Mouse (Mus musculus): ENCODE measurements at regions not wholly inside any gene's neighbourhood (a gene's known extent, or its start where the extent isn't known, plus 50 kb on each side); places are given as distances from the start of the nearest gene placed in this dataset.

DNA sequence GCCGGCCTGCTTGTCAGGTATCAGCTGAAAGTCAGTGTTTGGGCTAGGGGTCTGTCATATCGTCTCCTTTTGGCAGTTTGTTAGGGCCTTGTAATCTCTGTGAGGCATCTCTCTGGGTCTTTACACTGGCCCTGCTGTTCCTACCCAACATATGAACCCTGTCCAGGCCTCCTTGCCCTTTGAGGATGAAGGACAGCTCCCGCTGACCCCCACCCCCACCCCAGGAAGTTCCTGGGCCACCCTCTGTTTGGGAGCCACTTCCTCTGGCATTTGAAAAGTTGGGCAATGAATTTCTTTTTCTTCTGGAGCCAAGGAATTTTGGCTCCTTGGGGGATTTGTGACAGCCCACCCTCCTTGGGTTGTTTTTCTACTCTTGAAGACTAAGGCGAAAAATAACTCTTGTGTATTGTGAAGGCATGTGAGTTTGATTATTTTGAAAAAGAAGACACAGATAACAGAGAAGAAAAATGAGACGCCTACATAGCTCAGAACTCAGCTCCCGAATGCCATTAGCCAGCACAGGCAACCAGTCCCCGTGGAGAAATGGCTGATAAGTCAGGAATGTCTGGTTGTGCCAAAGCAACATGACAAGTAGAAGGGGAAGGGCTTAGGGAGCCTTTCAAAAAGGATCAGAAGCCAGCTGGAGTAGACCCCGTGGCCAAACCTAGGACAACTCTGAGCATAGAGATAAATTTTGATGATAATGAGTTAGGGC is 249.5 kb downstream of the Gm49356 start:
- no peaks in the 10 kb centered on the region for H3K27me3 ChIP-seq (replicated peaks)
- H3K4me3 ChIP-seq = no peak overlapping the region
- no peak overlapping the region for H3K4me2 ChIP-seq (replicated peaks)
- no peak overlapping the region for H3K9ac ChIP-seq
- WGBS = 69% methylated on average over 8 of the region's 8 CpGs
- no peaks in the 10 kb centered on the region for H3K4me1 ChIP-seq
- no peak overlapping the region for H3K27ac ChIP-seq
- no peak for ATAC-seq (ENCODE audit: low FRiP score, low read depth)
- no peaks in the 10 kb centered on the region for H3K36me3 ChIP-seq
- H3K9me3 ChIP-seq = 0 out of 2 replicates have a peak, but pooled peaks cover 7% of the 10 kb centered on the region

DNA sequence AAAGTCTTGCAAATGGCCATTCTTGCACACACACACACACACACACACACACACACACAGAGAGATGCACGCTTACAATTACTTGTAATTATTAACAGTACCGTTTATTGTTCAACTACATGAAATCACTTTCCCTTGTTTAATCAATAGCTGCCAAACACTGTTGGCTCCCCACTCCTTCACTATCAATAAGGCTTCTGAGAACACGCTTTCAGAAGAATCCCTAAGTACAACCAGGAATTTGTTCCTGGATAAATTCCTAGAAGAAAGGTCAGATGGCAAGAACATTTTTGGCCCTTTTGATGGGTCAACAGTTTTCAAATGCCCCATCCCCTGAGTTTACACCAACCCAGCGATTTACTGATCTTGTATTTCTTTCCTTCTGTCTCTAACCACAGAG is 252.5 kb downstream of the Gm49356 start:
- WGBS = 90% methylated on average over 4 of the region's 4 CpGs
- no peaks in the 10 kb centered on the region for H3K36me3 ChIP-seq
- no peaks in the 10 kb centered on the region for H3K9me3 ChIP-seq
- no peak overlapping the region for H3K4me2 ChIP-seq (replicated peaks)
- no peak overlapping the region for H3K27ac ChIP-seq
- H3K27me3 ChIP-seq (replicated peaks) = no peaks in the 10 kb centered on the region
- no peak overlapping the region for H3K9ac ChIP-seq
- no peak overlapping the region for H3K4me3 ChIP-seq
- H3K4me1 ChIP-seq = 0 out of 2 replicates have a peak, but pooled peaks cover 2% of the 10 kb centered on the region
- ATAC-seq (ENCODE audit: low FRiP score, low read depth) = no peak

DNA sequence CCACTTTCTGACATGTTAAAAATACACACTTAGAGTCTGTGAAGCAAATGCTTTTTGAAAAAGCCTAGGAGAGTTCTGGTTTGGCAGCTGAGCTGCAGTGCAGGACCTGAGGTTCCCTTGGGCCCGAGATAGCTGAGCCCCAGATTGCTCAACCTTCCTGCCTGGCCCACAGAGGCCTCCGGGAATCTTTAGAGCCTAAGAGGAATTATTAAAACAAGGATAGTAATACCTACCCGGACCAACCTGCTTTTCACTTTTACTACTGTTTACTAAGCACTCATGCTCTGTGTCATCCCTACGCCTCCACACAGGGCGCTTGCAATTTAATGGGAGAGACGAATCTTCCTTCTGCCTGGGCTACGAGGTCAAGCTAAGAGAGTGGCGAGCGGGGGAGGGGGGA is 253.4 kb downstream of the Gm49356 start:
- Histone ChIP-seq H3K4me3 (no peak overlapping the region), H3K27me3 (replicated peaks) (no peaks in the 10 kb centered on the region), H3K9ac (no peak overlapping the region), H3K4me2 (replicated peaks) (no peak overlapping the region), H3K9me3 (no peaks in the 10 kb centered on the region), H3K36me3 (no peaks in the 10 kb centered on the region), H3K27ac (no peak overlapping the region), H3K4me1 (0 out of 2 replicates have a peak, but pooled peaks cover 7% of the 10 kb centered on the region)
- WGBS = 79% methylated on average over 9 of the region's 9 CpGs
- ATAC-seq (ENCODE audit: low FRiP score, low read depth) = no peak

DNA sequence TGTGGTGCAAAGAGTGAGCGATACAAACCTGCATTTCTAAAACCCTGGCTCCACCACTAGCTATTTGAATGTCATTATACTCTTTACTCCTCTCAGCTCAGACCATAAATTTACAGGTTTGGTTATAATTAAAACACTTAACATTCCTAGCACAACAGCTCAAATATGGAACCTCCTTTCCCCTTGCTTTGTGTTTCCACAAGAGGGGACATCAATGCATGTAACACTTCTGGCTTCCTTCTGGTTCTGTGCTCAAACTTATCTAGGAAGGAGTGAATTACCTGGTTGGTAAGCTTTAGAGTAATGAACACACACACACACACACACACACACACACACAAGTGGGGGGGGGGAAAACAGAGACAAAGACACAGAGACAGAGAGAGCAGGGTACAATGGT is 254.8 kb downstream of the Gm49356 start:
- Histone ChIP-seq H3K4me3 (no peak overlapping the region), H3K4me1 (0 out of 2 replicates have a peak, but pooled peaks cover 7% of the 10 kb centered on the region), H3K9me3 (no peaks in the 10 kb centered on the region), H3K27ac (no peak overlapping the region), H3K9ac (no peak overlapping the region), H3K36me3 (no peaks in the 10 kb centered on the region), H3K27me3 (replicated peaks) (no peaks in the 10 kb centered on the region), H3K4me2 (replicated peaks) (no peak overlapping the region)
- no peak for ATAC-seq (ENCODE audit: low FRiP score, low read depth)
- WGBS = 94% methylated on average over 1 of the region's 1 CpGs

DNA sequence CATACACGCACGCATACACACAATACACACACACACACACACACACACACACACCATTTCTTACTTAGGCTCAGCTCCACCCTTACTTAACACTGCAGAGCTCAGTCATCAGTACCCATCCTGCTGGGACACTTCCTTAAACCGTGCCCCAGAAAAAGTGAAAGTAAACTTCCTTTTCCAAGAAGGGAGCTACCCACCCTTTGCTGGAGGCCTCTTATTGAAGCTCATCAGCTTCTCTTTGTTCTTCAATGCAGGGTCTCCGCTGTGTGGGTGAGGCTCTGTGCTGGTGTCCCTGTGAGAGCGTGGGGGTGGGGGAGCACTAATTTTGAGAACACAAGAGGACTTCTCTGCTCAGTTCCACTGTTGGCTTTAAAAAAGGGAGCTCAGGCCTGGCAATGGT is 256.6 kb downstream of the Gm49356 start:
- Histone ChIP-seq H3K4me3 (no peak overlapping the region), H3K27ac (no peak overlapping the region), H3K27me3 (replicated peaks) (no peaks in the 10 kb centered on the region), H3K4me2 (replicated peaks) (no peak overlapping the region), H3K9ac (no peak overlapping the region), H3K9me3 (no peaks in the 10 kb centered on the region), H3K4me1 (0 out of 2 replicates have a peak, but pooled peaks cover 7% of the 10 kb centered on the region), H3K36me3 (no peaks in the 10 kb centered on the region)
- WGBS = 69% methylated on average over 5 of the region's 5 CpGs
- ATAC-seq (ENCODE audit: low FRiP score, low read depth) = no peak

DNA sequence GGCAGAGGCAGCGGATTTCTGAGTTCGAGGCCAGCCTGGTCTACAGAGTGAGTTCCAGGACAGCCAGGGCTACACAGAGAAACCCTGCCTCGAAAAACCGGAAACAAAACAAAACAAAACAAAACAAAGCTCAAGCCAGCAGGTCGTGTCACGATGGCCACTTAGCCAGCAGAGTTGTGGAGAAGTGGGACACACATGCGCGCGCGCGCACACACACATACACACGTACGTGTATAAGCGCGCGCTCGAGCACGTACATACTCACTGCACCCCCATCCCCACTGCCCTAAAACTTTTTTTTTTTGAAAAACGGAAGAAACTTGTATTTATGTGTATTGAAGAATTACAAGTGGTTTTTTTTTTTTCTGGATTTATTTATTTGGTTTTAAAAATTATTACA is 257.0 kb downstream of the Gm49356 start:
- Histone ChIP-seq H3K36me3 (no peaks in the 10 kb centered on the region), H3K4me3 (no peak overlapping the region), H3K4me1 (0 out of 2 replicates have a peak, but pooled peaks cover 7% of the 10 kb centered on the region), H3K4me2 (replicated peaks) (no peak overlapping the region), H3K27ac (no peak overlapping the region), H3K9ac (no peak overlapping the region), H3K9me3 (no peaks in the 10 kb centered on the region), H3K27me3 (replicated peaks) (no peaks in the 10 kb centered on the region)
- ATAC-seq (ENCODE audit: low FRiP score, low read depth) = no peak
- WGBS = 85% methylated on average over 19 of the region's 19 CpGs

DNA sequence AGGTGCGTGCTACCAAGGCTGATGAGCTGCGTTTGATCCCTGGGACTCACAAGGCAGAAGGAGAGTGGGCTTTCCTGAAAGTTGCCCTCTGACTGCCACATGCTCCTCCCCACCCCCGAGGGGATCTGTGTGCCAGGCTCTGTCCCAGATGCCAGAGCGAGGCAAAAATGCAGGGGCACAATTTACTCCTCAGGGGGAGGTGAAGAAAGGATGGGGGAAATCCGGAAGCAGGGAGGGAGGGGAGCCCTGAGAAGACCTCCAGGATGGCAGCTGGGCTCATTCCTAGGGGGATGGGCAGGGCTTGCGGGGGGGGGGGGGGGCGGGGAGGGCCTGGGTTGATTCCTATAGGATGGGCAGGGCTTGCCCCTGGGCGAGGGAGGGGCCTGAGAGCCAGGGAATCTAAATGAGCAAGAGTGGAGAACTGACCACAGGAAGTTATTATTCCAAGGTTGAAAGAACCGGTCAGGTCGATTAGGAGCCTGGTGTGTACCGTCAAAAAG is 257.5 kb downstream of the Gm49356 start:
- Histone ChIP-seq H3K4me2 (replicated peaks) (no peak overlapping the region), H3K27me3 (replicated peaks) (no peaks in the 10 kb centered on the region), H3K27ac (no peak overlapping the region), H3K4me3 (no peak overlapping the region), H3K4me1 (0 out of 2 replicates have a peak, but pooled peaks cover 7% of the 10 kb centered on the region), H3K9me3 (no peaks in the 10 kb centered on the region), H3K36me3 (no peaks in the 10 kb centered on the region), H3K9ac (no peak overlapping the region)
- ATAC-seq (ENCODE audit: low FRiP score, low read depth) = no peak
- WGBS = 27% methylated on average over 9 of the region's 11 CpGs

DNA sequence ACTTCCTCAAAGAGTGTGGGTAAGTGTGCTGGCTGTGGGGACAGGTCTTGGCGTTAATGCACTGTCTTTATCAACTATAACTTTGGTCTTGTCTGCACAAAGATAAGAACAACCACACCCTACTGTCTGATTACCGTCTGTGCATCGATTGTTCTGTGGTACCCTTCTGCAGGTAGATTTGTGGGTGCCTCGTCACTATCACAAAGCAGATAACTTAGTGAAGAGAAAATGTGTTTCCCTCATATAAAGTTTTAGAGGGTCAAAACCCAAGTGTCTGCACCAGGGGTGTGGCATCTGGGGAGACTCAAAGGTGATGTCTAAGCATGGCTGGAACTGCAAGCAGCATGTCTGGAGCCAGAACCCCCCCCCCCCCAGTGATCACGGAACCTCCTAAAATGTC is 259.4 kb downstream of the Gm49356 start:
- H3K27ac ChIP-seq = no peak overlapping the region
- no peak overlapping the region for H3K4me3 ChIP-seq
- H3K36me3 ChIP-seq = no peaks in the 10 kb centered on the region
- H3K27me3 ChIP-seq (replicated peaks) = no peaks in the 10 kb centered on the region
- ATAC-seq (ENCODE audit: low FRiP score, low read depth) = no peak
- H3K9me3 ChIP-seq = no peaks in the 10 kb centered on the region
- 0 out of 2 replicates have a peak, but pooled peaks cover 7% of the 10 kb centered on the region for H3K4me1 ChIP-seq
- H3K9ac ChIP-seq = no peak overlapping the region
- H3K4me2 ChIP-seq (replicated peaks) = no peak overlapping the region
- 96% methylated on average over 5 of the region's 5 CpGs for WGBS

DNA sequence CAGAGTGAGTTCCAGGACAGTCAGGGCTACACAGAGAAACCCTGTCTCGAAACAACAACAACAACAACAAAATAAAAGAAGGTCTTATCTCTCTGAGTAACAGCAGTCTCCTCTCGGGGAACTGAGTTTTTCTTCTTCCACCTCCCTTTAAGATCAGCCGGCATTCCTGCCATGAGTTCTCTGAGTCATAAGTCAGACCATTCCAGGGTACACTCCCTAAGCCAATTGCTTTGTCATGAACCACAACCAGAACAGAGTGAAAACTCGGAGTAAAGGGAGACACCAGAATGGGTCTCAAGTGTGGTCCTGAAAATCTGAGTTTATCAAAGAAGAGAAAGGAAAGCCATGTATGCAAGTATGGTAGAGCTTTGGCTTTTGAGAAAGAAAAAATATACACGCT is 262.4 kb downstream of the Gm49356 start:
- no peak overlapping the region for H3K27ac ChIP-seq
- H3K9ac ChIP-seq = no peak overlapping the region
- WGBS = 93% methylated on average over 5 of the region's 5 CpGs
- ATAC-seq (ENCODE audit: low FRiP score, low read depth) = no peak
- no peak overlapping the region for H3K4me3 ChIP-seq
- H3K4me1 ChIP-seq = peaks cover 15% of the 10 kb centered on the region; the same call in 1 of the 2 replicates
- no peak overlapping the region for H3K4me2 ChIP-seq (replicated peaks)
- H3K27me3 ChIP-seq (replicated peaks) = no peaks in the 10 kb centered on the region
- H3K9me3 ChIP-seq = no peaks in the 10 kb centered on the region
- no peaks in the 10 kb centered on the region for H3K36me3 ChIP-seq

DNA sequence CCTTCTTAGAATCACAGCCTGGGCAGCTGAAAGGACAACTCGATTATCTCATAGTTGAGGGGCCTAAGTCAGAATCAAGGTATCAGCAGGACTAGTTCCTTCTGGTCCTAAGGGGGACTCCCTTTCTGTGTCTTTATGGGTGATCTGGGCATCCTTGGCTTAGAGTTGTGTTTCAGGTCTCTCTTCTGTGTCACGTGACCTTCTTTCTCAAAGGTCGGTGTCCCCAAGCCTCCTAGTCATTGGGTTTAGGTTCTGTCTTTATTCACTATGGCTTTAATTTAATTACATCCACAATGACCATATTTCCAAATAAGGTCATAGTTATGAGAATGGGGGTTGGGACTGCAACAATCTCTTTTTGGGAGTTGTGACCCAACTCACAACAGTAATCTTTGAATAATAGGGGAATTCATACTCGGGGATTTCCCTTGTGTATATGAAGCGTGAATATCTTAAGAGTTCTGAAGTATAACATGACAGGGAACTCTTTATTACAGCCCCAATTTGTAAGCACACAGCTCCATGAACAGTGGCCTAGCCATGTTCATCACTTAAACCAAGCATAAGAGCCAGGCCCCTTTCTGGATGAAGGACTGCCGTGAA is 263.8 kb downstream of the Gm49356 start:
- H3K4me2 ChIP-seq (replicated peaks) = no peak overlapping the region
- H3K9me3 ChIP-seq = no peaks in the 10 kb centered on the region
- H3K4me3 ChIP-seq = no peak overlapping the region
- WGBS = 91% methylated on average over 6 of the region's 6 CpGs
- no peaks in the 10 kb centered on the region for H3K36me3 ChIP-seq
- no peak for ATAC-seq (ENCODE audit: low FRiP score, low read depth)
- H3K9ac ChIP-seq = no peak overlapping the region
- no peak overlapping the region for H3K27ac ChIP-seq
- no peaks in the 10 kb centered on the region for H3K27me3 ChIP-seq (replicated peaks)
- H3K4me1 ChIP-seq = peaks cover 9% of the 10 kb centered on the region; the same call in 1 of the 2 replicates

DNA sequence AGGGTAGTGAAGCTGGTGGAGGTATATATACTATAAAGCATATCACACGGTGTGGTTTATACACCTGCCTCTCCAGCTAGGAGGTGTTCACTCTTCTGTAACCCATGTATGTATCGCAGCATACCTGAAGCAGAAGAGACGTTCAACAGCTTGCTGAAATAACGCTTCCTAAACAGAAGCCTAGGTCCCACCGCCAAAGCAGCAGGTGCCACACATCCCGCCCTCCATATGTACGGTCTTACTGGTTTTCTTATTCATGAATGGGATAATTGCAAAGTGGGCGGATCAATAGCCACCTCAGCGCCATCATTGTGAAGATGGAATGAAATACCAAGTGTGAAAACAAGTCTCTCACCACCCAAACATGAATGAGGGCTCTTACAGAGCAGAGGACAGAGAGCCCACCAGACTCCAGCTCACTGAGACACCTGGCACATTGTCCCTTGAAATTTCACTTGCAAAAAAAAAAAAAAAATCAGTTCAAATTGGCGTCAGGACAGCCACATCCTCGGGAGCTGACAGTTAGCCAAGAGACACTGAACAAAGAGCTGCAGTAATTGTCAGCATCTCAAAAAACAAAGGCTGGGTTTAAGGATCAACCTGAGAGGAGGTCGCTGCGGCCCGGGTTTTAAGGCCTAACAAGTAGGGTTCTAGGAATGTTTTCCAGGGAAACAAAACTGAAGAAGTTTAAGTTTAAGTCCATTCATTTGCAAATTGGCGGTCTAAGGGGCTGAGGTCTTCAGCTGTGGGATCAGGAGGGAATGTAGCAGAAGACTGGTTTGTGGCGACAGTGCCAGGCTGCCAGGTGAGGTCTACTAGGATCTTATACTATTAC is 264.5 kb downstream of the Gm49356 start:
- peaks cover 9% of the 10 kb centered on the region; the same call in 1 of the 2 replicates for H3K4me1 ChIP-seq
- H3K4me2 ChIP-seq (replicated peaks) = no peak overlapping the region
- no peak overlapping the region for H3K9ac ChIP-seq
- H3K27me3 ChIP-seq (replicated peaks) = no peaks in the 10 kb centered on the region
- 58% methylated on average over 16 of the region's 16 CpGs for WGBS
- no peak overlapping the region for H3K4me3 ChIP-seq
- H3K27ac ChIP-seq = no peak overlapping the region
- H3K9me3 ChIP-seq = no peaks in the 10 kb centered on the region
- H3K36me3 ChIP-seq = no peaks in the 10 kb centered on the region
- no peak for ATAC-seq (ENCODE audit: low FRiP score, low read depth)

All from neural tube, embryonic 12.5 days (tissue).